Mouse (Mus musculus) lung, postnatal 4 days (tissue): ENCODE results near the gene Scml4.
A peak's percentile ranks its signal among the peaks of the same experiment; 100 is the strongest.

ENCODE experiments used
- DNase-seq, 2 experiments: peaks; one replicate each; pipeline ENCODE4 v3.0.0; 2021

The Scml4 gene

DNA sequence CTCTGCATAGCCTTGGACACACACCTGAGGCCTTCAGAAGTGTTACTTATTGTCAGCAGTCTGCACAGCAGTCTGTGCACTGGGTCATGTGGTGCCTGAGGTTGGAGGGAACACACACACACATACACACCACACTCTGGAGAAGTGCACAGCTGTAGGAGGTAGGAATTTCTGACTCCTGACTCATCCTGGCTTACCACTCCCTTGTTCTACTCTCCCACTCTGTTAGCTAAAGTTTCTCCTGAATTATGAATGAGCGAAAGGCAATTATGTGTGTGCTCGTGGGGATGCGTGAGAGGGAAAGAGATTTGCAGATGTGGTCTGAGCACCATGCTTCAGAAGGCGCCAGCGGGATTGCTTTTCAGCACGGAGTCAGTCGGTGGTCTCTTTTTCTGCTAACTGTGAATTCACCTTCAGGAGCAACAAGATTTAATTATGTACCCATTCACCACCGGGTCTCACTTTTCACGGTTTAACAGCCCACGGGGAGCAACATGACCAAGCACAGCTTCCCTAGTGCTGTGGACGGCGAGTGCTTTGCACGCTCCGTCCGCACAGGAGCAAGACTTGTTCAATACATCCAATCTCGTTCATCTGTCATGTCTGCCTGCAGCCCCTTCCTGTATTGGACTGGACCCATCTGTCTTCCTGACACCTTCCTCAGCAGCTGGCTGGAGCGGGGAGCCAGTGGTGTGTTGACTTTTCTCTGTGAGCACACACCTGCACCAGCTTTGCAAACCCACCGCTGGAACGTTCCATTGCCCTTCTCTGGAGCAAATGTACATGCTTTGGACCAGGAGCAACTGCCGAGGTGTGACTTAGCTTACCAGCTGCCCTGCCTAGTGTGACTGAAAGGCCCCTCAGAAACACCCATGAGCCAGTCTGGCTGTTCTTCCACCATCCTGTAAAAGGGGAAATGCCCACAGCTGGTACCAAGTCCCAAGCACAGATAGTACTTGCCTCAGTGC lies 91.2 kb downstream of the Scml4 start:
- DNase-seq = no peak

DNA sequence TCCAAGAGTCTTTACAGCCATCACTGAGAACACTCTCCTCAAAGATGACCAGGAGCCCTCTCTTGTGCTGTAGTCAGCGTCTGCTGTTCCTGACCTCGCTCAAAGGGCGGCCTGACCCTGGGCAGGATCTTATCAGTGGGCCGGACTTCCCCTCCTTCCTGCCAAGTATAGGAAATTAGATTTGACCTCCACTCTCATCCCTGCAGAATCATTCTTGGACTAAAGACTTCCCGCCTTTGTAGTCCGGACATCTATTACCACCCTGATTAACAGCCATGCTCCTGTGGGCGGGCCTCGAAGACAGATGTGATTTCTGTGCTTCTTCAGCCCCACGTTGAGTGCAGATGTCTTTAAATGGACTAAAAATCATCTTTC lies 91.9 kb downstream of the Scml4 start:
- DNase-seq = peak in 1 of 2 experiments; percentile 49

DNA sequence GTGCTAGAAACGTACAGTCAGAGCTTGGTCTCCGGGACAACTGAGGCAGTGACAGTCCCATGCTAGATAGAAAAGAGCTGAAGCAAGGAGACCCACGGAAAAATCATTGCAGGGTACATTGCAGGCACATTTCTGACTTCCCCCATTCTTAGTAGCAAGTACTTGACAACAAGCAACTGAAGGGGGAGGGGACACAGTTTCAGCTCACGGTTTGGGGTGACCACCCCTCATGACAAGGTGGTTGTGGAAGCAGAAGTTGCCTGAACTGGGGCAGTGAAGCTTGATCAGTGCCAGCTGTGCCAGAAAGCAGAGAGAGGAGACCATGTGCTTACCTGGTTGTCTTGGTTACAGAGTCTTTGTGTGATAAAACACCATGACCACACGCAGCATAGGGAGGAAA lies 93.4 kb downstream of the Scml4 start:
- DNase-seq = no peak

DNA sequence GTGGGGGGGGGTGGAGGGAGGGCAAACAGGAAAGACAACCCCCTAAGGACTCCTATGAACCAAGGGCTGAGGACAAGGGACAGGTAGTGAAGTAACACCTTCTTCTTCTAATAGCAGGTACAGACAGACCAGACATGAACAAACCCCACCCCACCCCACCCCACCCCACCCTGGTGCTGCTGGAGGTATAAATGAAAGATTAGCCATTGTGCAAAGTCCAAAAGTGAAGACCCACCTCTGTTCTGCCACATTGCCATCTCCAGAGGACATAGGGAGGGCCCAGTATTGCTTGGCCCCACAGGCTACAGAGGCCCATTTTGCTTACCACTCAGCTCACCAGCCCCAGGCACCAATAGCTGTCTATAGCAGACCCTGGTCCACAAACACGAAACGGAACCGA lies 95.0 kb downstream of the Scml4 start:
- no peak for DNase-seq

DNA sequence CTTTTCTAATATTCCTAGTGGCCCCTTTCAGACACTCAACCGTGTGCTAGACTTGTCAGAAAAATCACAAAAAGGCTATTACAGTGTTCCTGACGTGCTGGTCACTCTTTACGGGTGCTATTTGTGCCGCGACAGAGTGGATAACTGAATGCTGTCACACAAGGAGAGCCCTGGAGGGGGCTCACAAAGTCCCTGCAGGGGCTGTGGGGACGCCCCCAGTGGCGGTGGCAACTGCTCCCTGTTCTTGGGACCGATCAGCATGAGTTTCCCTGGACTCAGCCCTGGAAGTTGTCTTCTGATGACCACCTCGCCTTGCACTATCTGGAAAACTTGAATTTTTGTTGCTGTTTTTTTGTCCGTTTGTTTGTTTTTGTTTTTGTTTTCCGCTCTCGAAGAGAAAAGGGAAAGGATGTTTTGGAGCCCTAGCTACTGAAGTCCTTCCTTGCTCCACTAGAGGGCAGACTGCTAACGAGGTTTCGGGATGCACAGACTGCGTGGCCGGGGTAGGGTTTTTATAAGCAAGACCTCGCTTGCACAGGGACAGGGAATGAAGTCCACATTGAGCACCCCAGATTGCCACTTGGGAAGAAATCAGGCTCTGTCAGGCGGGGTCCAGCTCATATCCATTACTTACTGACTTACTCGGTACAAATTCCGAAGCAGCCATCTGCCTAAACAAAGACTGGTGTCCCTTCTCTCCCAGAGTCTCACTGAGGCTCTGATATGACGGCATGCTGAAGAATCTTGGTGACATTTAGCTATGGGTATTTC lies 97.9 kb downstream of the Scml4 start:
- DNase-seq = peak; percentile 42 to 75

DNA sequence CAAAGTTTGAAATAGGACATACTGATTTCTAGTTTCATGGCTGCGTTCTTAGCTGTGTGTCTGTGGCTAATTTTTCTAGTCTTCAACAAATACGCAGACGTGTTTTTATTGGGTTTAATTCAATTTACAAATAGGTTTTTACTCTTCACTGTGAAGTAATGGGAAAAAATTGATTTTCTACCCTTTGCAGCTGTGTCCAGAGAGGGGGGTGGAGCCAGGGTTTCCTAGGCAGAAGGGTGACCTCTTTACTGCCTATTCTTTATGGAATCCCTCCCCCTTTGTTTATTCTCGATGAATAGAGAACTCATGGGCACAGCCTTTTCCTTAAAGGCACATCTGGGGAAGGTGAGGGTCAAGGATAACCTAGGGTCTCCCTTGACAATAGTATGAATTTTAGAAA lies 98.5 kb downstream of the Scml4 start:
- DNase-seq = no peak

DNA sequence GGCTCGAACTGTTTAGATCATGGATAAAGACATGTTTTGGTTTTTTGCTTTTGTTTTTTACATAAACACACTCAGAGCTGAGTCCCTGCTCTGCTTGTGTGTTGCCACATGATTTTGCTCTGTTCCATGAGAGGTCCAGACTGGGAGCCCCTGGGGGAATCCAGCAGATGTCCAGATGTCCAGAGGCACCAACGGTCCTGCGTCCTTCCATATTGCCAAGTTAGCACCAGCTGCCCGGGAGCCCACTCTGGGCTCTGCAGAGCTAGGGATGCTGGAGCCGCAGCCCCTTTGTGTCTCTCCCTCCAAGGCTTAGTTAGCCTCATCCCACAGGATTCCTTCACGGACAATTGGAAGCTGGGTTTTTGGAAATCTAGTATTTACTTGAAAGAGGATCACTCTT lies 101.6 kb downstream of the Scml4 start:
- peak in 1 of 2 experiments; percentile 30 for DNase-seq

DNA sequence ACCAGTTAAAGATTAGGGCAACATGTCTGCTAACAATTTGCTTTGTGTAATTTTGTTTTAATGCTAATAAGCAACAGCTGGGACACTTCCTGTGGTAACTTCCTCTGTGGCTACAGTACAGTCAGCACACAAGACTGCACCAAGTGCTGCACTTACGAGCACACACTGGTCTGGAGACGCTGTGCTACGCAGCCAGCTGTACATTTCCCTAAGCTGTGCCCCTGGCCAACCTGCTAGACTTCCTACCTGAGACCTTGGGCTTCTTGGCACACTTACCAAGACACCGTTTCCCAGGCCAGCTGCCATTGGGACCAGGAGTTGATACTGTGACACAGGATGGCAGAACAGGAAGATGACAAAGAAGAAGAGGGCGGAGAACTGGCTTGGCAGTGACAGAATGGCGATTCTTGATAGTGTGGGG lies 102.0 kb downstream of the Scml4 start:
- DNase-seq = no peak

DNA sequence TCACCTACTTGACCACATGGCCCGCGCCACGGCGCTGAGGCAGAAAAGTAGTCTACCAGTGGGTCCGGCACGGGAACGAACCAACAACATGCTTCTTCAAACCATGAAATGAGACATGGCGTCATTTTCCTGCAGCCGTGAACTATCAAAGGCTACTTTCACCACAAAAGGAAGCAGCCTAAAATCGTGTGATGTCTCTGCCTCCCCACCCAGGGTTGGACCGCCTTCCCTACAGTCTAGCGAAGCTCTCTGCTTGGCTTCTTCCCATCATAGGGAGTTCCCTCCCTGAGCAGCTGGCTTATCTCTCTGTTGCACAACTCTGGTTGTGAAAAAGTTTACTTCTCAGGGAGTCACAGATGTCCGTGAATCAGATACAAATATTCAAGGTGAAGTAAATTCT lies 102.5 kb downstream of the Scml4 start:
- DNase-seq = peak; percentile 27 to 31

DNA sequence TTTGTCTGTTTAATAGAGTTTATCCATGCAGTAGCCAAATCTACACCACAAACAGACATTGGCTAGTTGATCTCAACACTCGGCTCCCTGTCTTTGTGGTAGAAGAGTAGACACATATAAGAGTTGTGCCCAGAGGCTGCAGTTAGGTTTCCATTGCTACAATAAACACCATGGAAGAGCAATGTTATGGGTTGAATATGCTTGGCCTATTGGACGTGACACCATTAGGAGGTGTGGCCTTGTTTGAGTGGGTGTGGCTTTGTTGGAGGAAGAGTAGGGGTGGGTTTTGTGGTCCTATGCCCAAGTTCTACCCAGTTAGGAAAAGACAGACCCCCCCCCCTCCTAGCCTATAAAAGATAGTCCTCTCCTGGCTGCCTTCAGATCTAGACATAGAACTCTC lies 102.9 kb downstream of the Scml4 start:
- DNase-seq = no peak

DNA sequence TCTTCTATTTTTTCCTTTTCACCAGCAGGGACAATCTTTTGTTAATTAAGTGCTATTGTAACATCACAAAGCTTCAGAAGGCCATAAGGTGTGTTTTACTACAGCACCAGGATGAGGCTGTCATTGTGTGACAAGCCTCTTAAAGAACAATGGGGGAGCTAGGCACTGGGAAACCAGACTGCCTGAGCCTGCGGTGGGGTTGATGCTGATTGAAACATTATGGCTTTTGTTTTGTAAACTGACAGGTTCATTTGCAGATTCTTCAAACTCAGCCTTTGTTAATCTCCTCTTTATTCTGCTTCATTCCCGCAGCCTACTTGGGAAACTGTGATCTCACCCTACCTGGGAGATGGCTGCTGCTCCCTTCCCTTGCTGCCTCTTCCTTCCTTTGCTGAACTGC lies 108.2 kb downstream of the Scml4 start:
- DNase-seq = no peak

DNA sequence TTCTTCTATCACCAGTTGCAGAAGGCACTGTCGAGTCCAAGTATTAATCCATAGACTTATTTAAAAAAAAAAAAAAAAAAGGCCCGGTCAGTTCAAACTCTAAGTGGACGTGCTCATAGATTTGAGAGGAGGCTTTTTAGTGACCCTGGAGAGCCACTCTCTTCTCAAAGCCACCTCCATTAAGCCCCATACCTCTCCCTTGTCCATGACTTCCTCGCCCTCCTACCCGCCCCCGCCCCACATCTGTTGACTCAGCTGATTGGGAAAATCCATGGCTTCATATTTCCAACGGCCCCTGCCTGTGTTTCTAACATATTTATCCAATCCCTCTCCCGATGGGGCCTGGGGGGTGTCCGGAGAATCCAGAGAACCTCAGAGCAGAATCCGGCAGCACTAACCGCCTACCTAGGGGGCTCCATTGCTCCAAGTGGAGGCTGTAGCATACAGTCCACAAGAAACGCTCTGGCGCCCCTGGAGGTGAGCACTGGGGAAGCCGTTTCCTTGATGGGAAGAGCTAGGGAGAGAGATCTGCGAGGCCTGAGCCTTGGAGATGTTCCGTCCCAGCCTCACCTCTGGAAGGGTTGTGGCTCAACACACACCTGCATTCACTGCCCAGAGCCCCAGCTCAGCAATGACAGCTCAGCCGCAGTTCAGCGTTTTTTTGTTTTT lies 112.5 kb downstream of the Scml4 start:
- DNase-seq = peak; percentile 73 to 80

DNA sequence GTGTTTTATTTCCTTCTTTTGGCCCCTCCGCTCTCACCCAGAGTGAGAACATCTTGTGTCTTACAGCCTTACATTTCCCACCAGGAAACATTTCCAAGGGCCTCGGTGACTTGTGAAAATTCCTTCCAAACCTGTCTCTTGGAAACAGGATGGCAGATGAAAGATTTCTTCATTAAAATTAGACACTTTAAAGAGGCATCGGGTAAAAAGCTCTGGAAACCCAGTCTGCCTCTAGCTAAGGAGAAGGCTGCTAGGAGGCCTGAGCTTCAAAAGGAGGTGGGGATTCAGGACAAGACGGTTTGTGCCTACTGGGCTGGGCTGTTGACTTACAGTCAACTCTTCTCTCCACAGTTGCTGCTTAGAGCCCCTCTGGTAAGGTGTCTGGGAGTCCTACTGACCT lies 113.4 kb downstream of the Scml4 start:
- DNase-seq = no peak

DNA sequence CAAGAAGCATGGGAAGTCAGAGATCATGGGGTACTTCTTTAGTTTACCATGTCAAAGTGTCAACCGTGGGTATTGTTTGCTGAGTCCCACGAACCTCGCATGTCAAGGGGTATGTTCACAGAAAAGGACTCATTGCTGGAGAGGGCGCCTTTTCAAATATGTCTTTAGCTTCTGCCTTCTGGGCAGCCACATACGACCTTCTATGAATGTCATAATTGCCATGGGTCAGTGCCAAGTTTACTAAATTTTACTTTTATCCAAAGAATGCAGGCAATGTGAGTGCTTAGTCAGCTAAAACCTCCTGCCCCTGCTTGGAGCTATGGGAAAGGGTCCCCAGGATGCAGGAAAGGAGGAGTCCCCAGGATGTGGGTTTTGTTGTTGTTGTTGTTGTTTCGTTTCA lies 116.4 kb downstream of the Scml4 start:
- DNase-seq = no peak

DNA sequence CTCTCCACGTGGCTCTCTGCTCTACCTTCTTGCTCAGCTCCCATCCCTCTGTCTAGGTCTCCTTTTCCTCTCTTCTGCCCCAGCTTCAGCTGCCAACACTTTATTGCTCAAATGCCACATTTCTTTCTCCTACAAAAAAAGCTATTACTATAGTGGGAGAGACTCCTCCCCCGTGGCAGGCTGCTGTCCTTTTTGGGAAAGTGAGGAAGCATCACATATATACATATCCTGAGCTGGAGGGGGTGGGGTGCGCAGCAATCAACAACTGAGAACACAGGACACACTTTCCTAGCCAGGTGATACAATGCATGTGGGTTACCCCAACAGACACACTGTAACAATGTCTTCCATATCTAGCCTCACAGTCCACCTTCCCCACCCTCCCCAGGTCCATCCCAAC lies 118.2 kb downstream of the Scml4 start:
- DNase-seq = no peak

DNA sequence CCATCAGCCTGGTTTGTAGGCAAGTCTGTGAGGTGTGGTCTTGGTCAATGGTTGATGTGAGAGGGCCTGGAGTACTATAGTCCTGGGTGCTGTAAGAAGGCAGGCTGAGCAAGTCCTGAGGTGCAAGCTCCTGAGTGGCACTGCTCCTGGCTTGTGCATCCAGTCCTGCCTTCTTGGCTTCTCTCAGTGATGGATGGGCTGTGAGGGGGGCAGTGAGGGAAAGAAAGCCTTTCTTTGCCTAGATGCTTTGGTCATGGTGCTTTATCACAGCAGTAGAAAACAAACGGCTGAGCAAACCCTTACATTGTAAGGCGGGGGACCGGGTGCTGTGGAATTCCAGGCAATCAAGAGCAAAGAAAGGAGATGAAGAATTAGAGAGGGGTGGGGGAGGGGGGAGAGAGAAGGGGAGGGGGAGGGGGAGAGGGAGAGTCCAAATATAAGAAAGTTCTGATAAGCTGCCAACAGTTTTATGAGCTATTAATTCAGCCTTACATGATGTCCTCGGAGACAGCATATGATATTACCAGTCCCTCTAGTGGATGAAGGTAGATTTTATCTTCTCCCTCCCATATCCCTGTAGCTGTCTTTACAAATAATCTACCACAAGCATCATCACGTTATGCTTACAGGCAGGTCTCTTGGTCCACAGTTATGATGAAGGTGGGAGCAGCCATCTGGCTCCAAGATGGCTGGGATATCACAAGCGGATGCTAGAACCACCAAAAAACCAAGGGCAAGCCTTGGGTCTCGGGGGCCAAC lies 121.0 kb downstream of the Scml4 start:
- no peak for DNase-seq

DNA sequence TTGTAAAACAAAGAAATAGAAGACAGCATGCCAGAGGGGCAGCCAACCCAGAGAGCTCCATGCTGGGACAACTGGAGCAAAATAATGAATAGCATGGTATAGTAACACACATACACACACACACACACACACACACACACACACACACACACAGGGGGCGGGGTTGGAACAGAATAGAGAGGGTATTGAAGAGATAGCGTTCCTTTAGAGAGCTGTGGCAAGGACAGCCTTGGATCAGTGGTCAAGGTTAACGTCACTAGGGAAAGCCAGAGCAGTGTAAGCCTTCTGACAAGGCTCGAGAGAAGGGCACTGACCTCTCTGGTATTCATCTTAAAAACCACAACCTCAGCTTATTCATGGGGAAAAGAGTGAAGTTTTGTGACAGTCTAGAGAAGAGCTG lies 124.7 kb downstream of the Scml4 start:
- no peak for DNase-seq

DNA sequence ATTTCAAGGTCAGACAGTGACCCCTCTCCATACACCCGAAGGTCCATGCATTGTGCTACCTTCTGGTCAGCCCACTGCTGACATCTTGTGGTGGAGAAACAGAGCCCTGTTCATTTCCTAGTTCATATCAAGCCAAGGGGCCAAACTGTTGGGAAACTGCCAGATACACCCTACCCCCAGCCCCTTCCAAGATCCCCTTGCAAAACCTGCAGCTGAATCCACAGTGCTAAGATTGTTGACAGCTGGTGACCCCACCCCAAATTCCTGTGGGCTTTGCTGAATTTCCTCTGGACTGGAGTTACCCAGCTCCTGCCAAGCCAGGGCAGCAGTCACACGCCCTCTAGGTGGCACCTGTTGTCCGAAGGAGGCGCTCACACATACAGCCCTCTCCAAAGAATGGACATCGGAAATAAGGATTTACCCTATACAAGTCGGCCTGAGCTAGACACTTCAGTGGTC lies 127.5 kb downstream of the Scml4 start:
- DNase-seq = peak; percentile 48 to 51

DNA sequence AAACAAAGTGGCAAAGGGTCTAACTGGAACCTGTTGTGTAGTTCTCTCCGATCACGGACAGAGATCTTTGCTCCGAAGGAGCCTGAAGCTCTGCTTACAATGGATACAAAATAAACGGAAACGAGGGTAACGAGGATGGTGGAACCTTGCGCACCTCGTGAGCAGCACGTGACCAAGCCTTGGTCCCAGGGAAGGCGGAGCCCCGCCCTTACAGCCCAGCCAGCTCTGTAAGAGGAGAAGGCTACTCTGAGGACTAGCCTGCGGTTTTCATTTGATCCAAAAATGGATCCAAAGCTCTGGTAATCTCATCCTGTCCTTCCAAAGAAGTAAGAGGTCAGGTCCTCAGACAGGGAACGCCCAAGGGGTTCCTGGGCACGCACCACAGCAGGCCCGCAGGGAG lies 128.5 kb downstream of the Scml4 start:
- no peak for DNase-seq

DNA sequence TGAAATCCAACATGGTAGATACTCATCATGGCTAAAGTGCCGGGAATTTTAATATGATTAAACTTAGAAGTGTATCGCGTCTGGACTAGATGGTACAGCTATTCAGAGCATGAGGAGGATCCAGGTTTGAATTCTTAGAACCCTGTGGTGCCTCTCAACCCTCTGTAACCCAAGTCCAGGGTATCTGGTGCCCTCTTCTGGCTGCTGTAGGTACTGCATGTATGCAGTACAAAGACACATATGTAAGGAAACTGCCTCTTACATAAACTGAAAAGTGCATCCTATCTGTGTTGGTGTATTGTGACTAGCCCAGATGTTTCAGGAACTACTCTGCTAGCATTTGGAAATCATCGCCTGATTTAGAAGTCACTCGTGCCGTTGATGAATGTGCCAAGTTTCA lies 129.7 kb downstream of the Scml4 start:
- DNase-seq = peak in 1 of 2 experiments; percentile 62

DNA sequence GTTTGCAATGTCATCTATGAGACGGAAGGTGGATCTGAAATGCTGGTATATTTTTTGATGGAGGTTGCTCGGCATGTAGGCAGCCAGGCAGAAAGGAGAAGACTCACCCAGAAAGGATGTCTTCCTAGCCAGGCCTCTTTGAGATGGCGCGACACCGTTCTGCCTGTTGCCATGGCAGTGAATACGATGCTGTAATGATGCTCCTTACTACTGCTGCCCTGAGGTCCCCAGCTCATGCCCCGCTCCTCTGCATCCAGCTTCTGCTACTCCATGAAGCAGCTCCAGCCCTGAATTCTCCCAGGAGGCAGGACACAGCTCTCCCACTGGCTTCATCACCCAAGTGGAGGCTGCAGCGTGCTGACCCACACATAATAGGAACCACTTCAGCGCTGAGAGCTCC lies 130.8 kb downstream of the Scml4 start:
- DNase-seq = no peak

DNA sequence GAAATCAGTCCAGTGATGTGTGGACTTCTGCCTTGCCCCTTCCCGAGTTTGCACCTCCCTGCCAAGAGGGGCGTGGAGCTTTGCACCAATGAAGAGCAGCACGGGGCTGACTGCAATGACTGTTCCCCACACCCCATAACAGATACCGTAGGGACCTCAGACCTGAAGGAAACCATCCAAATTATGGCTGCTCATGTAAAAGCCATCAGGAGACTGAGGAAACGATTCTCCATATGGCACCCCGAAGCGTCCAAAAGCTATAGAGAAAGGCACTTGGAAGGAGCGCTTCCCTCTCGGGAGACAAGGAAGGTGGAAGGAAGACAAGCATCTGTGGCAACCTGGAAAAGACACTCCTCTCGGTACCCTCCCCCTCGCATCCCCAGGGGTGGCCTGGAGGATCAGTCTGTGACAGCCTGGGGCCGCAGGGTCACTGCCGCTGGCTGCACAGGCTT lies 134.2 kb downstream of the Scml4 start:
- DNase-seq = no peak

DNA sequence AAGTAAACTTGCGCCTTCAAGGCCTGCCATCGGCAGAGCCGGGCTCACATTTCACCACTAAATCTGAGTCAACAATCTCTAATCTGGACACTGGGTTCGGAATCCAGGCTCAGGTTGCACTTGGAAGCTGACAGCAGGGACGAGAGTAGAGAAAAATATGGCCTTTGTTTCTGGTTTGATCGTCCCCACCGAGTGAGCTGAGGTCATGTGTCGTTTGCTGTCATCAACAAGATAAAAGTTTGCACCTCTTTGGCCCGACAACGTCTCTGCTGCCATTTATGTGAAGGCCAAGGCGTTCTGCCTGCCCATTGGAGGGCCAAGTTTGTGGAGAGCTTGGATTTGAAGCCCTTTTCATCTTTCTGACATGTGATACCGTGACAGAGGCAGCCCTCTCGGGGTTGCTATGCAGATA lies 135.3 kb downstream of the Scml4 start:
- DNase-seq = no peak
